Mouse (Mus musculus) brown adipose tissue, adult 24 weeks (tissue): ENCODE data around the gene Cnep1r1. TPM values are rescaled to one million over a fixed set of nuclear protein-coding genes. Genes with fewer than 3 reads are reported as not detected.
A peak's percentile ranks its signal among the peaks of the same experiment; 100 is the strongest.

ENCODE experiments used
- H3K27ac ChIP-seq: fragments of 200-500 bp; replicated peaks from 2 replicates; pipeline ENCODE4 v1.5.1; 2012; ENCODE audit warnings: low read depth, mild to moderate bottlenecking, low read length
- H3K4me1 ChIP-seq: fragments of 200-500 bp; 2 replicates; pipeline ENCODE4 v1.6.1; 2012; ENCODE audit warnings: low read length, mixed read lengths; ENCODE audit not compliant: control insufficient read depth, insufficient read depth, insufficient read length
- H3K4me3 ChIP-seq: fragments of 200-500 bp; 2 replicates; pipeline ENCODE4 v1.5.1; 2012; ENCODE audit warnings: low read depth, mild to moderate bottlenecking, low read length, moderate library complexity; ENCODE audit not compliant: insufficient read depth
- polyA plus RNA-seq: library from polyadenylated mRNA; stranded (reverse); fragments of >200 nt; gene quantifications from 2 replicates; pipeline ENCODE4 v1.2.4, GENCODE M21; 2012; ENCODE audit not compliant: missing spikeins, insufficient read depth, insufficient read length

The Cnep1r1 gene
- 31.8 and 40.7 TPM in 2 replicates for polyA plus RNA-seq

DNA sequence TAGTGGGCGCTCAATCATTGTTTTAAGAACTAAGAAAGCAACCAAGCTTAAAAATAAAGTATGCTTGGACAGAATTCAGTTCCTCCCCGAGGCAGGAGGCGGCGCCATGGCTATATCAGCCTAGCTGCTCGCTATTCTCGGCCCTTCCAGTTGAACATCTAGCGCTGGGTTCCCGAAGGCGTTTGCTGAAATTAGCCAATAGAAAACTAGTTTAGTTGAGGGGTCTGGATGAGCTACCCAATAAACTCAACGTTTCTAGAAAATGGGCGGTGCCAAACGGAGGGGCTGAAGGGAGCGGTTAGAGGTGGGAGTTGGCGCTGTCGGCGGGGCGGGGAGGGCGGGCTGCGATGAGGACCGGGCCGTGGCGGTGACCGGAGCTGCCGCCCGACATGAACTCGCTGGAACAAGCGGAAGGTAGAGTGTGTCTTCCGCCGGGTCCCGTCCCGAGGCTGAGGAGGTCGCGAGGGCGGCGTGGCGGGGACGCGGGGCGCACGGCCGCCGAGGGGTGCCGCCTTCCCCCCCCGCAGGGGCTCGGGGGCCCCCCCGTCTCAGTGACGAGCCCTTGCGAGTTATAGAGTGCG, at the start of gene Cnep1r1:
Gene Cnep1r1, plus strand, starts transcription at position 314 of the 581 bp plus-strand sequence.
- peak within 1 kb of the TSS; percentile 81 for H3K27ac ChIP-seq
- H3K4me1 ChIP-seq, result no peaks in the 10 kb centered on the region
- H3K4me3 ChIP-seq, result peak within 1 kb of the TSS; percentile 94

DNA sequence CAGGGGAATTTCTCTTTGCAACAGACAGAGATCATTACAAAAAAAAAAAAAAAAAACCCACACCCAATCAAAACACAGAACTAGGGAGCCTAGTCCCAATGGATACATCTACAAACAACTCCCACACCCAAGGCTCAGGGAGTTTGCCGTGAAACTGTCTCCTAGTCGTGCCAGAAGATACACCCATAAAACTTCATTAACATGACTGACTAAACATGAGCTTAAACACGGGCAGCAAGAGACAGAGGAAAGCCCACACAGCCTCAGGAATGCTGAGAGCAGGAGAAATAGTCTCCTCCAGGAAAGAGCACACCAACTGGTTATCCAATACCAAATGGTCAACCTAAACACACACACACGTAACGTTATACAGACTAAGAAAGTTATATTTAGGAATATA, 36.4 kb upstream of the Cnep1r1 start:
- Histone ChIP-seq H3K4me1 (no peaks in the 10 kb centered on the region), H3K4me3 (no peak overlapping the region), H3K27ac (no peak overlapping the region)

GRCm38 (mm10) chr8:88088006-88088405, 30.6 kb upstream of the Cnep1r1 start:
- Histone ChIP-seq H3K4me3 (no peak overlapping the region), H3K27ac (no peak overlapping the region), H3K4me1 (no peaks in the 10 kb centered on the region)

DNA sequence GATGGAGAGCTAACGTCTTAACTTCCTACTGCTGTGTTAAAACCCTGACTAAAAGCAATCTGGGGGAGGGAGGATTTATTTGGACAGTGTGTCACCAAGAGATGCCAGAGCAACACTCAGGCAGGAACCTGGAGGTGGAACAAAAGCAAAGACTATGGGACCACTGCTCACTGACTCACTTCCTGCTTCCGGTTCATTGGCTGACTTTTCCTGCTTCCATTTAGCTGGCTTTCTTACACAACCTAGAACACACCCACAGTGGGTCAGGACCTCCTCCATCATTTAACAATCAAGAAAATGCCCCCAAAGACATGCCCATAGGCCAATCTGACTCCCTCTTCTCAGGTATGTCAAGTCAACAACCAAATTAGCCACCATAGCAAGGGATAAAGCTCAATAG, 26.9 kb upstream of the Cnep1r1 start:
- no peak overlapping the region for H3K27ac ChIP-seq
- no peak overlapping the region for H3K4me3 ChIP-seq
- no peaks in the 10 kb centered on the region for H3K4me1 ChIP-seq

DNA sequence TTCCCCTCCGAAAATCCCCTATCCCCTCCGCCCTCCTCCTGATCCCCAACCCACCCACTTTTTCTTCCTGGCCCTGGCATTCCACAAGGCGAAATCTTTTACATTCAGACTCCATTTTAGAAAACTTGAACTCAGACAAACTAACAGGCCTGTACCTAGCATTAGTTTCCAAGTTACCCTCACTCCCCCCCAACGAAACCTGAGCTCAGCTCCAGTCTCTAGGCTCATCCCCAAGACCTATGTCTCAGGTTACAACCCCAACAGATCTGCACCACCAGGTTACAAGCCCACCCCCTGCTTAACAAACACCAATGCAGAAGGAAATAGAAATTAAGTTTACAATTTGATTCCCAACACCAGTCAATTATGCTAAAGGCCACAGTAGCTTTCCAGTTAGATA, 25.2 kb upstream of the Cnep1r1 start:
- no peaks in the 10 kb centered on the region for H3K4me1 ChIP-seq
- H3K4me3 ChIP-seq, result no peak overlapping the region
- no peak overlapping the region for H3K27ac ChIP-seq

DNA sequence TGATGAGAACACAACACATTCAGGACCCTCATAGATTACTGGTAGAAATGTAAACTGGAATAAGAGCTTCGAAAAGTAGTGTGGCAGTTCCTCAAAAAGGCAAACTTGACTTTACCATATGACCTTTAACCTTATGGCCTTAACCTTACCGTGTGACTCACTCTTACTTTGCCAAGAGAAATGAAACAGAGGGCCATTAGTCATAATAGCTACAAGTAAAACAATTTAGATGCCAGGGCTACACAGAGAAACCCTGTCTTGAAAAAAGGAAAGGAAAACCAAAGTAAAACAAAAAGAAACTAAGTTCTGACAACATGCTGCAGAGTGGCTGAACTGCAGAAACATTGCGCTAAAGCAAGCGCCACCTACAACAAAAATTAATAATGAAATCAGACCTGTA, 19.7 kb upstream of the Cnep1r1 start:
- no peaks in the 10 kb centered on the region for H3K4me1 ChIP-seq
- no peak overlapping the region for H3K27ac ChIP-seq
- no peak overlapping the region for H3K4me3 ChIP-seq

DNA sequence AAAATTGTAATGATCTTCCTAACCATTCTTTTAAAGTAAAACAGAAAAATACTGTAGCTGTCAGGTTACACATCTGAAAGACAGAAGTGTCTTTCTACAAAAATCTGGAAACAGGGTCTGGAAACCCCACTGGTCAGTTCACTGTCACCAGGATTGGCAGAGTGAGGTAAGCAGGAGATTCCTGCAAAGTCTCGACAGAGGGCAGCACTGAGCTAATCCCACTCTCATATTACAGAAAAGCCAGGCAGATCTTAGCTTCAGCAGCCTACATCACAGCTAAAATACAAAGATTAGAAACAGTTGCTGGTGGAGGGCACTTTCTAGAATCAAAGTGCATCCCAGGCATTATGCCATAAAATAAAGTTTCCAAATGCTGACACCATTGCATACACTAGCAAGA, 19.0 kb upstream of the Cnep1r1 start:
- H3K4me3 ChIP-seq, result no peak overlapping the region
- H3K27ac ChIP-seq, result no peak overlapping the region
- H3K4me1 ChIP-seq, result no peaks in the 10 kb centered on the region

GRCm38 (mm10) chr8:88109241-88109640, 9.3 kb upstream of the Cnep1r1 start:
- Histone ChIP-seq H3K27ac (no peak overlapping the region), H3K4me1 (no peaks in the 10 kb centered on the region), H3K4me3 (no peak overlapping the region)

- Histone ChIP-seq H3K4me1 (no peaks in the 10 kb centered on the region), H3K4me3 (peak overlapping the region; percentile 94), H3K27ac (peak overlapping the region; percentile 81)
These were observed 507 bp downstream of the Cnep1r1 start for GRCm38 (mm10) chr8:88119076-88119475.

- Histone ChIP-seq H3K4me1 (no peaks in the 10 kb centered on the region), H3K4me3 (no peak overlapping the region), H3K27ac (no peak overlapping the region)
These were observed 6.3 kb downstream of the Cnep1r1 start for GRCm38 (mm10) chr8:88124850-88125249.

- Histone ChIP-seq H3K4me1 (no peaks in the 10 kb centered on the region), H3K27ac (no peak overlapping the region), H3K4me3 (no peak overlapping the region)
These were observed 10.8 kb downstream of the Cnep1r1 start for GRCm38 (mm10) chr8:88129397-88129796.

- no peaks in the 10 kb centered on the region for H3K4me1 ChIP-seq
- no peak overlapping the region for H3K27ac ChIP-seq
- H3K4me3 ChIP-seq, result no peak overlapping the region
These were observed 12.3 kb downstream of the Cnep1r1 start for GRCm38 (mm10) chr8:88130754-88131317.

- H3K4me1 ChIP-seq, result peaks cover 7% of the 10 kb centered on the region; the same call in 1 of the 2 replicates
- peak within 1 kb of the TSS; percentile 72 for H3K27ac ChIP-seq
- H3K4me3 ChIP-seq, result peak within 1 kb of the TSS; percentile 90
These were observed 19.3 kb downstream of the Cnep1r1 start, which contains the start of gene Heatr3 for GRCm38 (mm10) chr8:88137748-88138484. Gene Heatr3, plus strand, starts transcription at chr8:88137855.

GRCm38 (mm10) chr8:88139256-88139655, 20.7 kb downstream of the Cnep1r1 start:
- Histone ChIP-seq H3K27ac (no peak overlapping the region), H3K4me3 (no peak overlapping the region), H3K4me1 (peaks cover 7% of the 10 kb centered on the region; the same call in 1 of the 2 replicates)

DNA sequence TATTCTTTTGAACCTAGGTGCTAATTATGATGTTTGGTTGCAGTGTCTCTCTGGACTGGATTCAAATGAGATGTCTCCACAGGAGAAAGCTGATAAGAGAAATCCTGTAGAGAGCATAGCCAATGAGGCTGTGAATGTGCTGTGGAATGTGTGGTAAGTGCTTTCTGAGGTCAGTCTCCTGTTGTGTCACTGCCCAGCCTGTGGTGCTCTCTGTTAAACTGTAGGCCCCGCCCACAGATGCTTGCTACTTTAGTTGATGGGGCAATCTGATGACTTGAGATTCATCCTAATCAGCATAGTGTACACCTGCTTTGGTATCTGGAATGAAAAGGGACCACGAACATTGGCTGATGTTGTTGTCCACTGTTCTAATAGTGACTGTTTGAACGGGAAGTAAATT, 23.1 kb downstream of the Cnep1r1 start:
- no peak overlapping the region for H3K4me3 ChIP-seq
- H3K27ac ChIP-seq, result no peak overlapping the region
- peaks cover 7% of the 10 kb centered on the region; the same call in 1 of the 2 replicates for H3K4me1 ChIP-seq
